In genomic region chr1:179458987-179459368, GRCm38 (mm10) we compare ENCODE assay signal across 13 mouse cellular contexts. TPM values are rescaled to one million over a fixed set of nuclear protein-coding genes. Genes with fewer than 3 reads are reported as not detected.
A peak's percentile ranks its signal among the peaks of the same experiment; 100 is the strongest.
DNase-seq lines count a peak whose midpoint lies in the region; ATAC-seq lines count a peak whose summit lies in the region.
"Had no signal": no experiment of that assay in that cellular context is flagged by ENCODE, and none has a peak within 500 bp of the region (broad histone marks: within the 10 kb centered on the region; RNA-seq: fewer than 3 reads in every experiment).

No protein-coding gene starts in this region.

- H3K9ac ChIP-seq in heart, embryonic 12.5 days: no peak overlapping the region
- no peak overlapping the region for H3K9ac ChIP-seq in lung, embryonic 15.5 days
- H3K9ac ChIP-seq: midbrain, embryonic 13.5 days had no signal

- 0 out of 2 replicates have a peak, but pooled peaks cover 5% of the 10 kb centered on the region for H3K9me3 ChIP-seq in heart, embryonic 12.5 days (replicated peaks)
- H3K9me3 ChIP-seq in lung, embryonic 15.5 days: no peaks in the 10 kb centered on the region
- H3K9me3 ChIP-seq: midbrain, embryonic 13.5 days had no signal

- H3K36me3 ChIP-seq in heart, embryonic 12.5 days: no peaks in the 10 kb centered on the region
- H3K36me3 ChIP-seq in lung, embryonic 15.5 days: no peaks in the 10 kb centered on the region
- H3K36me3 ChIP-seq: midbrain, embryonic 13.5 days had no signal

- peaks cover 10% of the 10 kb centered on the region for H3K4me1 ChIP-seq in heart, embryonic 12.5 days (replicated peaks)
- peaks cover 14% of the 10 kb centered on the region for H3K4me1 ChIP-seq in lung, embryonic 15.5 days
- H3K4me1 ChIP-seq: midbrain, embryonic 13.5 days had no signal

- no peaks in the 10 kb centered on the region for H3K27me3 ChIP-seq in heart, embryonic 12.5 days (replicated peaks)
- H3K27me3 ChIP-seq in lung, embryonic 15.5 days: no peaks in the 10 kb centered on the region
- H3K27me3 ChIP-seq: midbrain, embryonic 13.5 days had no signal

- no peak overlapping the region for H3K4me3 ChIP-seq in heart, embryonic 12.5 days
- H3K4me3 ChIP-seq in lung, embryonic 15.5 days: no peak overlapping the region
- H3K4me3 ChIP-seq: midbrain, embryonic 13.5 days had no signal

- DNase-seq in heart, postnatal 10 days: no peak
- DNase-seq in urinary bladder, postnatal 14 days (ENCODE audit: low spot score): peak; percentile 8
- no peak for DNase-seq in urinary bladder, postnatal 36 days (ENCODE audit: low spot score in 2 of 2)
- DNase-seq in testis, postnatal 14 days (ENCODE audit: low spot score): no peak
- DNase-seq in embryo, embryonic 10.5 days (ENCODE audit: low spot score): no peak
- no peak for DNase-seq in thymus, postnatal 25 days
- DNase-seq: adrenal gland, postnatal 10 days; cerebellum, adult 2 months; thymus, postnatal 4 days had no signal

- no peak for ATAC-seq in heart, embryonic 12.5 days (ENCODE audit: insufficient number of reproducible peaks, low FRiP score)
- peak; percentile 81 for ATAC-seq in lung, embryonic 15.5 days (ENCODE audit: borderline replicate concordance, extremely low read depth, low FRiP score, low TSS enrichment)
- ATAC-seq: midbrain, embryonic 13.5 days had no signal

- intact Hi-C loops in heart, postnatal 10 days (cut with DNase I): no loop called here

- 79% methylated on average over 10 of the region's 10 CpGs for WGBS in heart, embryonic 12.5 days
- WGBS in lung, embryonic 15.5 days: 33% methylated on average over 10 of the region's 10 CpGs

- peak overlapping the region; percentile 10 for H3K27ac ChIP-seq in heart, embryonic 12.5 days (ENCODE audit: poor library complexity, severe bottlenecking)
- peak overlapping the region; percentile 63 for H3K27ac ChIP-seq in lung, embryonic 15.5 days
- H3K27ac ChIP-seq: midbrain, embryonic 13.5 days had no signal

- H3K4me2 ChIP-seq in heart, embryonic 12.5 days: no peak overlapping the region
- no peak overlapping the region for H3K4me2 ChIP-seq in lung, embryonic 15.5 days
- H3K4me2 ChIP-seq: liver, embryonic 11.5 days; midbrain, embryonic 13.5 days had no signal

RNA-seq across cellular contexts. Expression of gene Smyd3, which starts 58.9 kb away (rescaled TPM):
- polyA plus RNA-seq in heart, embryonic 12.5 days (2016; fragmentation: Nextera tagmentation; extraction: Ambion mirVana): 11.5 and 12.2 TPM in 2 replicates
- total RNA-seq in heart, postnatal 10 days (2021): 1 to 10 TPM; 5.8 to 6.7 TPM
- 16.9 and 18.3 TPM in 2 replicates for polyA plus RNA-seq in lung, embryonic 15.5 days (2015; fragmentation: Nextera tagmentation; extraction: Ambion mirVana)
